Mouse (Mus musculus): ENCODE measurements around the gene Prkab1. TPM values are rescaled to one million over a fixed set of nuclear protein-coding genes. Genes with fewer than 3 reads are reported as not detected.

Gene Prkab1
- total RNA-seq, 2 experiments from 2014 or later = 33.3 to 38.9 TPM

- peak; percentile 48 for DNase-seq
- intact Hi-C loops (cut with DNase I) = no loop called here
Measured at GRCm38 (mm10) chr5:115982671-115983373, 41.5 kb downstream of the Prkab1 start.

- intact Hi-C loops (cut with DNase I) = no loop called here
- no peak for DNase-seq
Measured at GRCm38 (mm10) chr5:115980537-115980936, 43.8 kb downstream of the Prkab1 start.

GRCm38 (mm10) chr5:115979134-115979696 is 45.1 kb downstream of the Prkab1 start:
- DNase-seq = no peak
- intact Hi-C loops (cut with DNase I) = no loop called here

- intact Hi-C loops (cut with DNase I) = no loop called here
- no peak for DNase-seq
Measured at GRCm38 (mm10) chr5:115978255-115978654, 46.1 kb downstream of the Prkab1 start.

GRCm38 (mm10) chr5:115977757-115978156 is 46.6 kb downstream of the Prkab1 start:
- intact Hi-C loops (cut with DNase I) = no loop called here

GRCm38 (mm10) chr5:115977266-115977665 is 47.0 kb downstream of the Prkab1 start:
- no peak for DNase-seq
- intact Hi-C loops (cut with DNase I) = no loop called here

More at GRCm38 (mm10) chr5:115977757-115978156, 46.6 kb downstream of the Prkab1 start:
- DNase-seq = no peak

GRCm38 (mm10) chr5:115976446-115976845 is 47.9 kb downstream of the Prkab1 start:
- DNase-seq = no peak
- intact Hi-C loops (cut with DNase I) = no loop called here

GRCm38 (mm10) chr5:115975672-115976071 is 48.6 kb downstream of the Prkab1 start:
- no peak for DNase-seq
- intact Hi-C loops (cut with DNase I) = no loop called here

GRCm38 (mm10) chr5:115971236-115971635 is 53.1 kb downstream of the Prkab1 start:
- no peak for DNase-seq
- intact Hi-C loops (cut with DNase I) = no loop called here

Other genes with a start within 250 kb of the Prkab1 start
- gene Cit, start 179.2 kb downstream of the Prkab1 start, total RNA-seq (2021) = 10 to 100 TPM; 41.9 to 47.1 TPM
- not detected for gene Tmem233, start 58.7 kb upstream of the Prkab1 start, total RNA-seq (2021)

Data from left cerebral cortex, postnatal 4 days (tissue).